Mouse (Mus musculus): Measurements from ENCODE around the gene Aldh3b3. TPM values are rescaled to one million over a fixed set of nuclear protein-coding genes. Genes with fewer than 3 reads are reported as not detected.

Gene Aldh3b3
- polyA plus RNA-seq, 1 experiment, result 1.2 TPM

DNA sequence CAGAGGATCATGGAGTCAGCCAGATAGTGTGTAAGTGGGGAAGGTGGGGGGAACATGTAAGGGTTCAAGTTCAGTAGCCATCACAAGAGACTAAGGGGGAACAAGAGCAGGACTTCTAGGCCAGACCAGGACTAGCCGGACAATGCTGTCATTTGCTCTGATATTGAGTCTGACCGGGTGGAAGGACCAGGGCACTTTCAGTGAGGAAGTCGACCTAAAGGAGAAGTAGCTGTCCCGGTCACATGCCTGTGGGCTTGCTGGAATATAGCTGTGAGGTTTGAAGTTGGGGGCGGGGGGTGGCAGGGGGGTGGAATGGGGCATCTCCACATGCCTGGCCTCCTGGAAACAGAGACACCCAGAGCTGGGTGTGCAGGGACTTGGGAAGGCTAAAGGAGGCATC lies 43.9 kb upstream of the Aldh3b3 start:
- no peak overlapping the region for H3ac ChIP-seq (ENCODE audit: control insufficient read depth, insufficient read length)
- no peaks in the 10 kb centered on the region for H3K27me3 ChIP-seq (ENCODE audit: control insufficient read depth, insufficient read depth, insufficient read length)
- no peak overlapping the region for H3K4me3 ChIP-seq
- no peak overlapping the region for H3K4me2 ChIP-seq (ENCODE audit: low read depth)
- H3K79me2 ChIP-seq (ENCODE audit: control insufficient read depth, insufficient read depth), result peaks cover 14% of the 10 kb centered on the region
- TF ChIP-seq REST (IDR thresholded peaks at IDR 0.05; ENCODE audit: insufficient read depth, insufficient read length), result no peak
- TF ChIP-seq TCF12 (IDR thresholded peaks at IDR 0.05; ENCODE audit: insufficient read depth, poor library complexity, severe bottlenecking), result no peak
- TF ChIP-seq POLR2AphosphoS2 (IDR thresholded peaks at IDR 0.05; ENCODE audit: insufficient read length, low read depth), result no peak
- no peak for TF ChIP-seq POLR2A (IDR thresholded peaks at IDR 0.05; ENCODE audit: insufficient read length, low read depth)
- H3K36me3 ChIP-seq (ENCODE audit: control insufficient read depth, insufficient read depth), result no peaks in the 10 kb centered on the region

DNA sequence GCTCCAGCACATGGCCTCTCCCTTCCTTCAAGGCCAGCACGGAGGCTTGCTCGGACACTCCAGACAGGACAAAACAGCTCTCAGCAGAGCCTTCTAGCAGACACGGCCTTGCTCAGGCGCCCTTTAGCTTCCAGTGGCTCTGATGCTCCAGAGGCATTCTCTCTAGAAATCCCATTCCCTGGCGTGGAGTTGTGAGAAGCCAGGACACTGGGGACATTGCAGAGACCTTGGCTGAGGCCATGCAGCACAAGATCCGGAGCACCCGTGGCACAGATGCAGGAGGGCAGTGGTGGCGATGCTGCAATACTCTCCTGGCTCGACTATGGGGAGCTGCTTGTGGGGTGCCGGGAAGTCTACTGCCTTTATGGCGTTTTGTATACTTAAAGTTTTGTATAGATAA lies 41.7 kb upstream of the Aldh3b3 start:
- H3K36me3 ChIP-seq (ENCODE audit: control insufficient read depth, insufficient read depth), result no peaks in the 10 kb centered on the region

DNA sequence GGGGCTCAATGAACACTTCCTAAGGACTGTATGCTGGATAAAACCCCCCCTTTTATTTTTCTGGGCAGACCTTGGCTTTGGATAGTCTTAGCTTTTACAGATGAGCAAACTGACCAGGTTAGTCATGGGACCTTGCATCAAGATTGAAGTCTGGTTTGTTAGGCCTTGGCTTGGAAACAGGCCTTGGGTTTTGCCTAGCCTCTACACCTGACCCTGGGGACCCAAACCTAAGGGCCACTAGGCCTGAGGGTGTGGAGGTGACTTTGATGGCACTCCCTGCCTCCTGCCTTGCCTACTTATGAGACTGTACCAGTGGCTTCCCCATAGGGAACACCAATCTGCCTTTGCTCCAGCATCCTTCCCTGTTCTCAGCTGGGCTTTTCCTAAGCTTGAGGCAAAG lies 38.5 kb upstream of the Aldh3b3 start:
- no peaks in the 10 kb centered on the region for H3K36me3 ChIP-seq (ENCODE audit: control insufficient read depth, insufficient read depth)
- no peak for TF ChIP-seq CEBPB (IDR thresholded peaks at IDR 0.05; ENCODE audit: insufficient read depth, poor library complexity, severe bottlenecking)
- TF ChIP-seq MYOG (IDR thresholded peaks at IDR 0.05; ENCODE audit: control insufficient read depth in 1 of 3, insufficient read depth in 1 of 3, insufficient read length in 2 of 3, low read depth in 2 of 3), result no peak
- TF ChIP-seq E2F4 (IDR thresholded peaks at IDR 0.05; ENCODE audit: insufficient read depth), result no peak
- no peak for TF ChIP-seq USF1 (IDR thresholded peaks at IDR 0.05; ENCODE audit: low read depth)
- TF ChIP-seq REST (IDR thresholded peaks at IDR 0.05; ENCODE audit: insufficient read depth, insufficient read length), result no peak
- no peak for TF ChIP-seq MAX (IDR thresholded peaks at IDR 0.05; ENCODE audit: low read depth)
- TF ChIP-seq SRF (IDR thresholded peaks at IDR 0.05; ENCODE audit: control insufficient read depth, insufficient read length, low read depth), result no peak
- no peak for TF ChIP-seq POLR2A (IDR thresholded peaks at IDR 0.05; ENCODE audit: insufficient read length, low read depth)
- TF ChIP-seq TCF12 (IDR thresholded peaks at IDR 0.05; ENCODE audit: insufficient read depth, poor library complexity, severe bottlenecking), result no peak
- TF ChIP-seq POLR2AphosphoS2 (IDR thresholded peaks at IDR 0.05; ENCODE audit: insufficient read length, low read depth), result no peak
- H3K27me3 ChIP-seq (ENCODE audit: control insufficient read depth, insufficient read depth, insufficient read length), result no peaks in the 10 kb centered on the region
- no peaks in the 10 kb centered on the region for H3K79me2 ChIP-seq (ENCODE audit: control insufficient read depth, insufficient read depth)
- no peak overlapping the region for H3ac ChIP-seq (ENCODE audit: control insufficient read depth, insufficient read length)
- H3K4me2 ChIP-seq (ENCODE audit: low read depth), result no peak overlapping the region
- H3K4me3 ChIP-seq, result no peak overlapping the region

More for the DNA sequence above, 41.7 kb upstream of the Aldh3b3 start:
- H3K4me3 ChIP-seq, result no peak overlapping the region
- no peak overlapping the region for H3K4me2 ChIP-seq (ENCODE audit: low read depth)
- H3ac ChIP-seq (ENCODE audit: control insufficient read depth, insufficient read length), result no peak overlapping the region
- TF ChIP-seq CEBPB (IDR thresholded peaks at IDR 0.05; ENCODE audit: insufficient read depth, poor library complexity, severe bottlenecking), result no peak
- peaks cover 7% of the 10 kb centered on the region for H3K79me2 ChIP-seq (ENCODE audit: control insufficient read depth, insufficient read depth)
- H3K27me3 ChIP-seq (ENCODE audit: control insufficient read depth, insufficient read depth, insufficient read length), result no peaks in the 10 kb centered on the region

DNA sequence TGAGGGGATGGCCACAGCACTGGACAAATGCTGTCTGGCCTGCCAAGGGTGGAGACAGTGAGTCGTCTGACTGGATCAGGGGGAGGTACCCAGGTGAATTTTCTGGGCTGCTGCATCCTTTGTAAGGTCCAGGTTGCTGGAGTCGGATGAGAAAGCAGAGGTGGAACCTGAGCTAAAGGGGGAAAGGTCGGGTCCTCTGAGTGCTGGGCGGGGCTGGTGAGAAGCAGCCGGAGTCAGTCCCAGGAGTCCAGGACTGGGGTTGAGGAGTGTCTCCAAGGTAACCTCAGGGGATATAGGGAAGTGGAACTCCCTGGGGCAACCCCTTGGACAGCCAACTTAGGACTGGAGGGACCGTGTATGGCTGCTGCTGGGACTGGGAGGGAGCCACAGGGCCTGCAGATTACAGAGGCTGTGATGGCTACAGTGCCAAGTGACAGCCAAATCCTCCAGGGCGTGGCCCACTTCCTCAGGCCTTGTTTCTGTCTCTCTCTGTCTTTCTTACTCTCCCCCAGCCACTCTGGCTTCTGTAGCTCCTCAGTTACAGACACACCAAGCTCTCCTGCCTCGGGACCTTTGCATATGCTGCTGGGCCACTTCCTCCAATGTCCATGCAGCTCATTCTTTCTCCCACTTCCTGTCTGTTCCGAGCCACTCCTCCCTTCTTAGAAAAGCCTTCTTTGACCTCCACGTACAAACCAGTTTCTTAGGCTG lies 35.6 kb upstream of the Aldh3b3 start:
- H3K36me3 ChIP-seq (ENCODE audit: control insufficient read depth, insufficient read depth), result no peaks in the 10 kb centered on the region
- no peaks in the 10 kb centered on the region for H3K79me2 ChIP-seq (ENCODE audit: control insufficient read depth, insufficient read depth)
- H3K4me2 ChIP-seq (ENCODE audit: low read depth), result peak overlapping the region; percentile 34
- no peaks in the 10 kb centered on the region for H3K27me3 ChIP-seq (ENCODE audit: control insufficient read depth, insufficient read depth, insufficient read length)
- TF ChIP-seq MYOD1 (IDR thresholded peaks at IDR 0.05; ENCODE audit: control insufficient read depth in 1 of 3, insufficient read length in 2 of 3, low read depth in 2 of 3), result peak in 1 of 3 experiments; percentile 34
- TF ChIP-seq REST (IDR thresholded peaks at IDR 0.05; ENCODE audit: insufficient read depth, insufficient read length), result no peak
- TF ChIP-seq POLR2AphosphoS2 (IDR thresholded peaks at IDR 0.05; ENCODE audit: insufficient read length, low read depth), result no peak
- TF ChIP-seq TCF12 (IDR thresholded peaks at IDR 0.05; ENCODE audit: insufficient read depth, poor library complexity, severe bottlenecking), result no peak
- TF ChIP-seq CEBPB (IDR thresholded peaks at IDR 0.05; ENCODE audit: insufficient read depth, poor library complexity, severe bottlenecking), result no peak
- no peak for TF ChIP-seq USF1 (IDR thresholded peaks at IDR 0.05; ENCODE audit: low read depth)
- peak in 1 of 3 experiments; percentile 33 for TF ChIP-seq MYOG (IDR thresholded peaks at IDR 0.05; ENCODE audit: control insufficient read depth in 1 of 3, insufficient read depth in 1 of 3, insufficient read length in 2 of 3, low read depth in 2 of 3)
- no peak for TF ChIP-seq SRF (IDR thresholded peaks at IDR 0.05; ENCODE audit: control insufficient read depth, insufficient read length, low read depth)
- TF ChIP-seq TCF3 (IDR thresholded peaks at IDR 0.05; ENCODE audit: insufficient read length, low read depth), result no peak
- no peak for TF ChIP-seq MAX (IDR thresholded peaks at IDR 0.05; ENCODE audit: low read depth)
- no peak for TF ChIP-seq E2F4 (IDR thresholded peaks at IDR 0.05; ENCODE audit: insufficient read depth)
- no peak for TF ChIP-seq POLR2A (IDR thresholded peaks at IDR 0.05; ENCODE audit: insufficient read length, low read depth)
- no peak overlapping the region for H3K4me3 ChIP-seq
- no peak overlapping the region for H3ac ChIP-seq (ENCODE audit: control insufficient read depth, insufficient read length)

DNA sequence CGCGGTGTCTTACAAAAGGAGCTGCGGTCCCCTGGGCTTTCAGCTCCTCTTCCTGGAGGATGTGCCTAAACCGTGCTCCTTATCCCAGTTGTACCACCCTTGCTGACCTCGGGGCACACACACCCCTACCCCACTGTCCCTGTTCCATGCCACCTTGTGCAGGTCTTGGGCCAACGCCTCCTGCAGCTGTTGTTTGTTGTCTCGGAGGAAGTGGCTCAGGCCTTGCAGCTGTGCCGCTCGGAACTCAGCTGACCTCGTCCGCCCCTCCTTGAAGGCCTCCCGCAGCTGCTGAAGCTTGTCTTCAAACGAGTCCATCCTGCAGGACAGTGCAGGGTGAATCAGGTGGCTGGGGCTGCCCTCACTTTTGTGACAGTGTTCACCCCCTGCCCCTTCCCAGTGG lies 34.9 kb upstream of the Aldh3b3 start:
- H3K4me3 ChIP-seq, result no peak overlapping the region
- TF ChIP-seq POLR2AphosphoS2 (IDR thresholded peaks at IDR 0.05; ENCODE audit: insufficient read length, low read depth) (peak; percentile 72), CEBPB (IDR thresholded peaks at IDR 0.05; ENCODE audit: insufficient read depth, poor library complexity, severe bottlenecking) (no peak), TCF12 (IDR thresholded peaks at IDR 0.05; ENCODE audit: insufficient read depth, poor library complexity, severe bottlenecking) (peak; percentile 99), MAX (IDR thresholded peaks at IDR 0.05; ENCODE audit: low read depth) (no peak), E2F4 (IDR thresholded peaks at IDR 0.05; ENCODE audit: insufficient read depth) (no peak), POLR2A (IDR thresholded peaks at IDR 0.05; ENCODE audit: insufficient read length, low read depth) (peak; percentile 43), MYOG (IDR thresholded peaks at IDR 0.05; ENCODE audit: control insufficient read depth in 1 of 3, insufficient read depth in 1 of 3, insufficient read length in 2 of 3, low read depth in 2 of 3) (peak; percentile 93 to 100 (median 99)), MYOD1 (IDR thresholded peaks at IDR 0.05; ENCODE audit: control insufficient read depth in 1 of 3, insufficient read length in 2 of 3, low read depth in 2 of 3) (peak; percentile 97 to 100 (median 98)), REST (IDR thresholded peaks at IDR 0.05; ENCODE audit: insufficient read depth, insufficient read length) (no peak), USF1 (IDR thresholded peaks at IDR 0.05; ENCODE audit: low read depth) (peak; percentile 40), SRF (IDR thresholded peaks at IDR 0.05; ENCODE audit: control insufficient read depth, insufficient read length, low read depth) (peak; percentile 5), TCF3 (IDR thresholded peaks at IDR 0.05; ENCODE audit: insufficient read length, low read depth) (peak; percentile 99)

More for the DNA sequence above, 34.9 kb upstream of the Aldh3b3 start:
- no peak overlapping the region for H3ac ChIP-seq (ENCODE audit: control insufficient read depth, insufficient read length)
- H3K4me2 ChIP-seq (ENCODE audit: low read depth), result peak overlapping the region; percentile 55
- H3K27me3 ChIP-seq (ENCODE audit: control insufficient read depth, insufficient read depth, insufficient read length), result no peaks in the 10 kb centered on the region
- no peaks in the 10 kb centered on the region for H3K36me3 ChIP-seq (ENCODE audit: control insufficient read depth, insufficient read depth)
- no peaks in the 10 kb centered on the region for H3K79me2 ChIP-seq (ENCODE audit: control insufficient read depth, insufficient read depth)

Data from myocyte (in vitro differentiated cells).